13 mouse cellular contexts compared by ENCODE assay signal in the genomic region with DNA sequence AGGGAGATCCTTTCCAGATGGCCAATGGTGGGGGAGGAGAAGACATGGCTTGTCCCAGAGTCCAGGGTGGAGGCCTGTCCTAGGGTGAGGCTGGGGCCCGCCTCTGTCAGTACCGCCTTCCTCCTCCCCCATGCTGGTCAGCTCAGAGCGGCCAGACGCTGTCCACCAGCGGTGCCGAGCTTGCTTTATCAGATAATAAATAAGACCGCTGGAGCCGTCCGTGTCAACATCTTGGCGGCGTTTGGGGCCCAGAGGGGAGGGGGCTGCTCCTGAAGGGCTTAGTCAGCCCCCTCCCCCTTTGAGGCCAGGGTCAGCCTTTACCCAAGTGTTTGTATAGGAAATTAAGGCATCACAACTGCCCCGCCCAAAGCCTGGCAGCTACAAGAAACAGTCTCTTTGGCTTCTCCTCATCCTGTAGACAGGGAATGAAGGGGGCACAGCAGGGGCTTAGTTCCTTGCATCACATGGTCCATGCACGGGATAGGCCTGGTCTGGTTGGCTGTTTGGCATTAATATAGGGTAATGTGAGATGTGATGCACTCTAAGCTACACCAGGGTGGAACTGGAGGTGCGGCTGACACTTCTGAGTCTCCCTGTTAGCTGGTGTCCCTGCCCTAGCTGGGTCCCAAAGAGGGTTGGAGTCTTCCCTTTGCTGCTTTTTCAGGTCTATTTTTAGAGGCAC. TPM values are rescaled to one million over a fixed set of nuclear protein-coding genes. Genes with fewer than 3 reads are reported as not detected.
DNase-seq lines count a peak whose midpoint lies in the region; ATAC-seq and TF ChIP-seq lines count a peak whose summit lies in the region.
"Had no signal": no experiment of that assay in that cellular context is flagged by ENCODE, and none has a peak within 500 bp of the region (broad histone marks: within the 10 kb centered on the region; RNA-seq: fewer than 3 reads in every experiment).

No protein-coding gene starts in this region.

- TF ChIP-seq CTCF in midbrain, postnatal 0 days (IDR thresholded peaks at IDR 0.05): no peak

- peak overlapping the region; percentile 18 for H3K4me2 ChIP-seq in heart, embryonic 16.5 days (ENCODE audit: low read depth, low read length)
- H3K4me2 ChIP-seq in midbrain, postnatal 0 days (ENCODE audit: low read depth, low read length, poor library complexity, severe bottlenecking): no peak overlapping the region
- 0 out of 2 replicates have a peak overlapping the region, but pooled peaks have one; percentile 17 for H3K4me2 ChIP-seq in limb, embryonic 12.5 days
- peak overlapping the region; percentile 25; the same call in 1 of the 2 replicates for H3K4me2 ChIP-seq in stomach, embryonic 16.5 days (ENCODE audit: low read depth, low read length)

- H3K36me3 ChIP-seq in heart, embryonic 16.5 days (ENCODE audit: control insufficient read depth, insufficient read depth): no peaks in the 10 kb centered on the region
- no peaks in the 10 kb centered on the region for H3K36me3 ChIP-seq in midbrain, embryonic 10.5 days
- H3K36me3 ChIP-seq in midbrain, postnatal 0 days (ENCODE audit: insufficient read depth, low read length): no peaks in the 10 kb centered on the region
- H3K36me3 ChIP-seq in limb, embryonic 12.5 days: no peaks in the 10 kb centered on the region
- no peaks in the 10 kb centered on the region for H3K36me3 ChIP-seq in stomach, embryonic 16.5 days (ENCODE audit: control insufficient read depth, insufficient read depth, low read length)

- WGBS in heart, embryonic 16.5 days: 9% methylated on average over 14 of the region's 14 CpGs
- WGBS in midbrain, embryonic 10.5 days: 32% methylated on average over 14 of the region's 14 CpGs
- 16% methylated on average over 14 of the region's 14 CpGs for WGBS in midbrain, postnatal 0 days
- 11% methylated on average over 14 of the region's 14 CpGs for WGBS in limb, embryonic 12.5 days
- 17% methylated on average over 14 of the region's 14 CpGs for WGBS in stomach, embryonic 16.5 days

- DNase-seq in heart, postnatal 25 days (ENCODE audit: low spot score): no peak
- DNase-seq in midbrain, embryonic 10.5 days (ENCODE audit: low spot score): peak; percentile 36
- DNase-seq in midbrain, postnatal 0 days (ENCODE audit: low spot score): no peak
- DNase-seq in left cerebral cortex, adult 11 months (ENCODE audit: low spot score): no peak
- no peak for DNase-seq in layer of hippocampus, postnatal 36 days
- DNase-seq: cerebellum, adult 8-10 months; gastrocnemius, adult 2 months had no signal

- no peak overlapping the region for H3K4me3 ChIP-seq in heart, embryonic 16.5 days (ENCODE audit: low read length)
- H3K4me3 ChIP-seq in midbrain, embryonic 10.5 days: peak overlapping the region; percentile 18; the same call in 1 of the 2 replicates
- H3K4me3 ChIP-seq in midbrain, postnatal 0 days (ENCODE audit: low read depth, low read length): no peak overlapping the region
- no peak overlapping the region for H3K4me3 ChIP-seq in limb, embryonic 12.5 days (replicated peaks)
- no peak overlapping the region for H3K4me3 ChIP-seq in stomach, embryonic 16.5 days (replicated peaks; ENCODE audit: low read length)
- H3K4me3 ChIP-seq: gastrocnemius, adult 2 months had no signal

- intact Hi-C loops in heart, postnatal 25 days (cut with DNase I): no loop called here

- H3K27me3 ChIP-seq in heart, embryonic 16.5 days (ENCODE audit: control insufficient read depth, insufficient read depth, low read length): no peaks in the 10 kb centered on the region
- H3K27me3 ChIP-seq in midbrain, embryonic 10.5 days (ENCODE audit: low read depth, poor library complexity, severe bottlenecking): peaks cover 33% of the 10 kb centered on the region
- no peaks in the 10 kb centered on the region for H3K27me3 ChIP-seq in midbrain, postnatal 0 days (ENCODE audit: insufficient read depth, low read length)
- peaks cover 5% of the 10 kb centered on the region; the same call in 1 of the 2 replicates for H3K27me3 ChIP-seq in limb, embryonic 12.5 days
- no peaks in the 10 kb centered on the region for H3K27me3 ChIP-seq in stomach, embryonic 16.5 days (ENCODE audit: control insufficient read depth, insufficient read depth, low read length)

- H3K9ac ChIP-seq in heart, embryonic 16.5 days (ENCODE audit: low read length): no peak overlapping the region
- no peak overlapping the region for H3K9ac ChIP-seq in midbrain, postnatal 0 days (replicated peaks; ENCODE audit: low read length, poor library complexity, severe bottlenecking)
- H3K9ac ChIP-seq in limb, embryonic 12.5 days (replicated peaks): no peak overlapping the region
- 0 out of 2 replicates have a peak overlapping the region, but pooled peaks have one; percentile 16 for H3K9ac ChIP-seq in stomach, embryonic 16.5 days (ENCODE audit: low read length)

- no peaks in the 10 kb centered on the region for H3K9me3 ChIP-seq in heart, embryonic 16.5 days (replicated peaks; ENCODE audit: control insufficient read depth, low read length)
- H3K9me3 ChIP-seq in midbrain, embryonic 10.5 days (replicated peaks): no peaks in the 10 kb centered on the region
- H3K9me3 ChIP-seq in midbrain, postnatal 0 days (ENCODE audit: low read length): no peaks in the 10 kb centered on the region
- H3K9me3 ChIP-seq in limb, embryonic 12.5 days: no peaks in the 10 kb centered on the region
- H3K9me3 ChIP-seq in stomach, embryonic 16.5 days (replicated peaks; ENCODE audit: control insufficient read depth, low read length): no peaks in the 10 kb centered on the region

- H3K4me1 ChIP-seq in heart, embryonic 16.5 days (ENCODE audit: control insufficient read depth, insufficient read depth, low read length): peaks cover 22% of the 10 kb centered on the region
- peaks cover 16% of the 10 kb centered on the region for H3K4me1 ChIP-seq in midbrain, embryonic 10.5 days
- no peaks in the 10 kb centered on the region for H3K4me1 ChIP-seq in midbrain, postnatal 0 days (ENCODE audit: insufficient read depth, low read length)
- H3K4me1 ChIP-seq in limb, embryonic 12.5 days (replicated peaks): peaks cover 10% of the 10 kb centered on the region
- H3K4me1 ChIP-seq in stomach, embryonic 16.5 days (ENCODE audit: control insufficient read depth, insufficient read depth, low read length): peaks cover 10% of the 10 kb centered on the region

- peak; percentile 67; the same call in 1 of the 2 replicates for ATAC-seq in heart, embryonic 16.5 days (replicated peaks; ENCODE audit: extremely low read depth, insufficient read depth, low FRiP score)
- ATAC-seq in midbrain, postnatal 0 days (ENCODE audit: low FRiP score): no peak
- no peak for ATAC-seq in limb, embryonic 12.5 days (ENCODE audit: insufficient number of reproducible peaks, insufficient read depth, low FRiP score, low TSS enrichment, low read depth)
- ATAC-seq in stomach, embryonic 16.5 days (ENCODE audit: insufficient read depth, low FRiP score): peak; percentile 74; the same call in 1 of the 2 replicates

- H3K27ac ChIP-seq in heart, embryonic 16.5 days (ENCODE audit: low read length): peak overlapping the region; percentile 56
- H3K27ac ChIP-seq in midbrain, embryonic 10.5 days (replicated peaks): peak overlapping the region; percentile 42; the same call in 1 of the 2 replicates
- no peak overlapping the region for H3K27ac ChIP-seq in midbrain, postnatal 0 days (ENCODE audit: low read depth, low read length)
- H3K27ac ChIP-seq in limb, embryonic 12.5 days: no peak overlapping the region
- 0 out of 2 replicates have a peak overlapping the region, but pooled peaks have one; percentile 8 for H3K27ac ChIP-seq in stomach, embryonic 16.5 days (ENCODE audit: low read length)
- H3K27ac ChIP-seq: gastrocnemius, adult 2 months had no signal

RNA-seq across cellular contexts. Expression of gene Gata5, which starts 11.7 kb away (rescaled TPM):
- polyA plus RNA-seq in heart, embryonic 16.5 days (2015; fragmentation: Nextera tagmentation; extraction: Ambion mirVana): 3.9 and 5.7 TPM in 2 replicates
- total RNA-seq in heart, postnatal 25 days (2021): 1 to 10 TPM in 1 of 2 experiments, under 1 TPM in 1; 0.98 to 1.1 TPM
- 0.04 and 0.10 TPM in 2 replicates for polyA plus RNA-seq in midbrain, embryonic 10.5 days (2016; fragmentation: Nextera tagmentation; extraction: Ambion mirVana)
- total RNA-seq in midbrain, postnatal 0 days (2014; rRNA removed): not detected in 2 replicates
- polyA plus RNA-seq in midbrain, postnatal 0 days (2015; fragmentation: Nextera tagmentation; extraction: Ambion mirVana): not detected in 2 replicates
- polyA plus RNA-seq in limb, embryonic 12.5 days (2016; fragmentation: Nextera tagmentation; extraction: Ambion mirVana): 0.14 TPM in 1 of 2 replicates, not detected in the other
- 5.6 and 6.7 TPM in 2 replicates for polyA plus RNA-seq in stomach, embryonic 16.5 days (2015; fragmentation: Nextera tagmentation; extraction: Ambion mirVana)
- not detected for total RNA-seq in layer of hippocampus, postnatal 36 days (2021)
- total RNA-seq: gastrocnemius, adult 2 months; left cerebral cortex, postnatal 25 days; megakaryocyte-erythroid progenitor cell, adult 5-6 weeks had no signal

RNA-seq across cellular contexts. Expression of gene Rbbp8nl, which starts 33.1 kb away (rescaled TPM):
- 0.05 and 0.22 TPM in 2 replicates for polyA plus RNA-seq in heart, embryonic 16.5 days (2015; fragmentation: Nextera tagmentation; extraction: Ambion mirVana)
- total RNA-seq in heart, postnatal 25 days (2021): not detected
- polyA plus RNA-seq in midbrain, embryonic 10.5 days (2016; fragmentation: Nextera tagmentation; extraction: Ambion mirVana): 0.11 TPM in 1 of 2 replicates, not detected in the other
- not detected in 2 replicates for total RNA-seq in midbrain, postnatal 0 days (2014; rRNA removed)
- not detected in 2 replicates for polyA plus RNA-seq in midbrain, postnatal 0 days (2015; fragmentation: Nextera tagmentation; extraction: Ambion mirVana)
- 0.52 and 0.56 TPM in 2 replicates for polyA plus RNA-seq in limb, embryonic 12.5 days (2016; fragmentation: Nextera tagmentation; extraction: Ambion mirVana)
- 3.7 and 5.9 TPM in 2 replicates for polyA plus RNA-seq in stomach, embryonic 16.5 days (2015; fragmentation: Nextera tagmentation; extraction: Ambion mirVana)
- total RNA-seq in layer of hippocampus, postnatal 36 days (2021): not detected
- total RNA-seq: adrenal gland, postnatal 4 days; gastrocnemius, adult 2 months; left cerebral cortex, postnatal 25 days; megakaryocyte-erythroid progenitor cell, adult 5-6 weeks had no signal

RNA-seq across cellular contexts. Expression of gene Cables2, which starts 49.5 kb away (rescaled TPM):
- 6.1 and 9.9 TPM in 2 replicates for polyA plus RNA-seq in heart, embryonic 16.5 days (2015; fragmentation: Nextera tagmentation; extraction: Ambion mirVana)
- total RNA-seq in heart, postnatal 25 days (2021): 10 to 100 TPM; 13.0 to 13.8 TPM
- polyA plus RNA-seq in midbrain, embryonic 10.5 days (2016; fragmentation: Nextera tagmentation; extraction: Ambion mirVana): 12.1 and 14.0 TPM in 2 replicates
- total RNA-seq in midbrain, postnatal 0 days (2014; rRNA removed): 59.1 and 67.9 TPM in 2 replicates
- polyA plus RNA-seq in midbrain, postnatal 0 days (2015; fragmentation: Nextera tagmentation; extraction: Ambion mirVana): 32.6 and 37.8 TPM in 2 replicates
- polyA plus RNA-seq in limb, embryonic 12.5 days (2016; fragmentation: Nextera tagmentation; extraction: Ambion mirVana): 20.7 and 23.7 TPM in 2 replicates
- 4.3 and 4.6 TPM in 2 replicates for polyA plus RNA-seq in stomach, embryonic 16.5 days (2015; fragmentation: Nextera tagmentation; extraction: Ambion mirVana)
- total RNA-seq in layer of hippocampus, postnatal 36 days (2021): 10 to 100 TPM; 29.9 to 32.1 TPM

Comparison
In these comparisons a context has a peak if more than half of its experiments do, and no peak if none do; other contexts are left out.
1. H3K27ac ChIP-seq: peak in heart, embryonic 16.5 days (single experiment), midbrain, embryonic 10.5 days (single experiment) and stomach, embryonic 16.5 days (single experiment); none in midbrain, postnatal 0 days (single experiment) and limb, embryonic 12.5 days (single experiment).
2. ATAC-seq: peak in heart, embryonic 16.5 days (single experiment) and stomach, embryonic 16.5 days (single experiment); none in midbrain, postnatal 0 days (single experiment) and limb, embryonic 12.5 days (single experiment).